Mouse (Mus musculus) adrenal gland, adult 8-10 months (tissue): ENCODE measurements at regions not wholly inside any gene's neighbourhood (a gene's known extent, or its start where the extent isn't known, plus 50 kb on each side); places are given as distances from the start of the nearest gene placed in this dataset.

Experiments
- DNase-seq: peaks from one replicate; pipeline ENCODE4 v3.0.0; 2022

- DNase-seq, result no peak
Measured at GRCm38 (mm10) chr11:56159412-56160074, 118.7 kb upstream of the Nmur2 start.

GRCm38 (mm10) chr11:56150825-56151342, 110.1 kb upstream of the Nmur2 start:
- no peak for DNase-seq

DNA sequence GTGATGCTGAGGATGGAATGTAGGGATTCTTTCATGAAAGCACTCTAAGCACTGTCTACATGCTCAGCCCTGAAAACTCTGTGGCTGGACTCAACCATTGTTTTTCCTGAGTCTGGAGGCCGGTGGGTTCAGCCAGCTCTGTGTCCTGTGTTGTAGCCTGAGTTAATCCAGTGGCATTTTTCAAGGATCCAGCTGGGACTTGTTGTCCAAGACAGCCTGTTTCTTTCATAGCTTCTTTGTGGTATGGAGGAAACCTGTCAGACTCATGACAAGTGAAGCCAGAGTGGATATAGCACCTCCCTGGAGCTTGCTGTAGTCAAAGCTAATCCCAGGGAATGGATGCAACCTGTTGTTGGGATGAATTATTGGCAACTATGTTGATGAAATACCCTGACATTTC, 108.9 kb upstream of the Nmur2 start:
- DNase-seq, result no peak

- no peak for DNase-seq
Measured at GRCm38 (mm10) chr11:56148956-56149355, 108.1 kb upstream of the Nmur2 start.

- no peak for DNase-seq
Measured at GRCm38 (mm10) chr11:56146708-56147107, 105.9 kb upstream of the Nmur2 start.

- DNase-seq, result no peak
Measured at GRCm38 (mm10) chr11:56131339-56131823, 90.6 kb upstream of the Nmur2 start.

DNA sequence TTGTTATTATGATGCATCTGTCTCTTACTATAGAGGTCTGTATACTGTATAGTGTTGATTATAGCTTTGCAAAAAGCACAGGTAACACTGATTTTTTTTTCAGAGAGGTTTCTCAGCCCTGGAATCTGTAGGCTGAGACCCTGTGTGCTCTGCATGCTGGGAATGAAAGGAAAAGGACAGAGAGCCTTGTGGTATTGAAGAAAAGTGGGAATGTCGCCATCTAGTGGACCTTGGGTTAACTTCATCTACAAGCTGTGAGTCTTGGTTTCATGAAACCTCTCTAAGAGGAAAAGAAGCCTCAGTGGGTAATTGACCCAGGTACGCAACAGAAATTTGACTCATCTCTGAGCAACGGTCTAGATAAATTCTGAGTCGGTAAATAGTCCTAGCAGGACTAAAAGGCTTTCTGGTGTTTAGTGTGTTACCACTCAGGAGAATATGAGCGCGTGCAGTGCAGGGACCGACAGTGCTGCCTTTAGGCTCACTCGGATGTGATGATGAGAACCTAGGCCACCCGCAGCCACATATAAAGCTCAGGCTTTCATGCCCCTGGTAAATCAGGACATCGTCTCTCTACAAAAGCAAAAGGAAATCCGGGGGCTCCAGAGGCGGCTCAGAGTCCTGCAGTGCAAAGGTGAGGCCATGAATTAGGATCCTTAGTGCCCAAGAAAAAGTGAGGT, 75.9 kb upstream of the Nmur2 start:
- DNase-seq, result no peak

DNA sequence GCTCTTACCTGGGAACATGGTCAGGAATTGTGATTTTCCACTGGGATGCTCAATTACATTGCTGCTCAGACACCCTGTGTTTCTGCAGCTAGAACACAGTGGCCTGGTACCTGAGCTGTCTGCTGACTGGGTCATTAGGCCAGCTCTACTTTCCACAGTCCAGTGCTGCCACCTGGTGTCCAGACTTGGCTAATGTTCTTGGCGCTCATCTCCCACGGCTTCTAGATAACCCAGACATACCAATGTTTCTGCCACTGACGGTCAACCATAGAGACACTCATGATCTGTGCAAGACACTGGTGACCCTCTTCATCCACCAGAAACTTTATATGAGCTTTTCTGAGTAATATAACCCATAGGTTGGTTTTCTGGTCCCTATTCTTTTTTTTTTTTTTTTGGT, 67.1 kb upstream of the Nmur2 start:
- peak; percentile 46 for DNase-seq

GRCm38 (mm10) chr11:56105632-56106031, 64.8 kb upstream of the Nmur2 start:
- peak; percentile 2 for DNase-seq

DNA sequence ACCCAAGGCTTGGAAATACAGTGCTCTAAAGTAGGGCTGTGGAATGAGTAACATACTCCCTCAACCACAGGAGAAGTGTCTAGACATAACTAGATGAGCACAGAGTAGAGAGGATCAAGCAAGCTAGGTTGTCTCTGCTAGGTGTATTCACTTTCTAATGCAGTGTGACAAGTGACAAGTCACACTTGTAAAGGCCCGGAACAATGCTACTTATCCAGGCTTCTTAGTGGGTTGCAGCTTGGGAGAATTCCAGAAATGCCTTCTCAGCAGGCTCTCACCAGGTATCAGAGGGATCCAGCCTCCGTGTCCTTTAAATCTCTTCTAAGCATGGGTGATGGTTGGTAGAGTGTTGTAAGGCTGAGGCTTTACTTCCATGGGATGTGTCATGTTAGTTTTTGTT, 52.1 kb upstream of the Nmur2 start:
- DNase-seq, result no peak
